In the genomic region with DNA sequence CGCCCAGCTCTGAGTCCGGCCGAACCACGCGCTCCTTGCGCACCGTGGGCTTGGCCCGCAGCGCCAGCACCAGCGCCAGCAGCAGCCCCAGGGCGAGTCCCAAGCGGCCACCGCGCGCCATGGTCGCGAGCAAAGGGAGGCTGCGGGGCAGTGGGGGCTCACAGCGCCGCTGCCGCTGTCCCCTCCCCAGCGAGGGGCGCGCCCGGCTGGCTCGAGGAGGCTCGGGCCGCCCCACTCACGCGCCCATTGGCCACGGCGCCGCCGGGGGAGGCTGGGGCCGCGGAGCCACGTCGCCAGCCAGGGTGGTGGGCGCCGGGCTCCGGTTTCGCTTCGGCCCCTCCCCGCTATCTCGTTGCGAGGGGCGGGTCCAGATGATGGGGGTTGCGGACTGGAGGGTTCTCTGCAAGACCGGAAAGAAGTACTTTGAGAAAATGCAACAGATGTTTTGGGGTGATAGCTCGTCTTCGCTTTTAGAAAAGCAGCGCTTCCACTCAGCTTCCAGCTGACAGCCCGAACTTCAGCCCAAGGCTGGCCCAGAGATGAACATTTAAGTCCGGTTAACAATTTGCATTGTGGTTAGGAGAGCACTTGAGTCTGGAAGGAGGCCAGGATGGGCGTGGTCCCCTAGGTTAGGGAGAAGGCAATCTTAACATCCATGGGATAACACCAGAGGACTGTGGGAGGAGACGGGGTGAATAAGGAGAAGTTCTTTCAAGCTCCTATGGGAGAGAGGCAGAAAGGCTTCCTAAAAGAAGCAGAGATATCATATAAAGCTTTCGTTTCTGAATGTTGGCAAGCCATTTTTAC, we compare ENCODE assay signal across 8 mouse cellular contexts. TPM values are rescaled to one million over a fixed set of nuclear protein-coding genes. Genes with fewer than 3 reads are reported as not detected.
DNase-seq lines count a peak whose midpoint lies in the region; ATAC-seq and TF ChIP-seq lines count a peak whose summit lies in the region.

Gene Rcn1 (minus strand): TSS at position 235 of the 807 bp plus-strand sequence.

- H3K27me3 ChIP-seq in MEL (ENCODE audit: control insufficient read depth in 1 of 2, insufficient read depth in 2 of 2, low read length in 2 of 2) = no peaks in the 10 kb centered on the region; a peak in 1 of 4 replicates
- no peaks in the 10 kb centered on the region for H3K27me3 ChIP-seq in cerebellum, adult 2 months (ENCODE audit: control insufficient read depth, insufficient read depth, low read length)
- H3K27me3 ChIP-seq in forebrain, postnatal 0 days (ENCODE audit: insufficient read depth, low read length) = no peaks in the 10 kb centered on the region
- no peaks in the 10 kb centered on the region for H3K27me3 ChIP-seq in lung, postnatal 0 days (replicated peaks; ENCODE audit: insufficient read depth, low read length)

- no peaks in the 10 kb centered on the region for H3K9me3 ChIP-seq in MEL (replicated peaks; ENCODE audit: insufficient read depth, low read length)
- no peaks in the 10 kb centered on the region for H3K9me3 ChIP-seq in forebrain, postnatal 0 days (ENCODE audit: low read length)
- no peaks in the 10 kb centered on the region for H3K9me3 ChIP-seq in lung, postnatal 0 days (ENCODE audit: low read length)

- H3K79me2 ChIP-seq in MEL (ENCODE audit: control insufficient read depth, insufficient read depth, low read length, poor library complexity) = peaks cover 28% of the 10 kb centered on the region

- peaks cover 3 to 24% of the 10 kb centered on the region in 2 experiments; a peak in 3 of 4 replicates for H3K4me1 ChIP-seq in MEL (ENCODE audit: control insufficient read depth in 1 of 2, insufficient read depth in 2 of 2, low read length in 2 of 2)
- H3K4me1 ChIP-seq in cerebellum, adult 2 months (ENCODE audit: control insufficient read depth, insufficient read depth, low read length) = no peaks in the 10 kb centered on the region
- H3K4me1 ChIP-seq in forebrain, postnatal 0 days (ENCODE audit: insufficient read depth) = no peaks in the 10 kb centered on the region
- peaks cover 5% of the 10 kb centered on the region; the same call in 1 of the 2 replicates for H3K4me1 ChIP-seq in lung, postnatal 0 days (ENCODE audit: insufficient read depth, low read depth, low read length)

- H3K9ac ChIP-seq in MEL (ENCODE audit: control insufficient read depth, low read depth, low read length, poor library complexity, severe bottlenecking) = peak within 1 kb of the TSS; percentile 81
- H3K9ac ChIP-seq in forebrain, postnatal 0 days = peak within 1 kb of the TSS; percentile 73
- H3K9ac ChIP-seq in lung, postnatal 0 days (replicated peaks; ENCODE audit: low read depth) = peak within 1 kb of the TSS; percentile 69

- ATAC-seq in forebrain, postnatal 0 days = peak; percentile 92
- peak; percentile 92 for ATAC-seq in lung, postnatal 0 days

- intact Hi-C loops in heart, postnatal 36 days (cut with DNase I) = loop anchor here (1.0 to 10.0 kb wide), 2 partner anchors 29 to 584 kb away; partner anchors contain the start of gene Qser1

- H3K27ac ChIP-seq in MEL (ENCODE audit: control insufficient read depth, low read depth, low read length) = peak within 1 kb of the TSS; percentile 91
- no peak within 1 kb of the TSS for H3K27ac ChIP-seq in cerebellum, adult 2 months (ENCODE audit: insufficient read depth, low read length)
- peak within 1 kb of the TSS; percentile 60 for H3K27ac ChIP-seq in forebrain, postnatal 0 days (ENCODE audit: low read depth, low read length)
- H3K27ac ChIP-seq in layer of hippocampus, adult 2 months = peak within 1 kb of the TSS; percentile 73
- H3K27ac ChIP-seq in lung, postnatal 0 days (ENCODE audit: low read length) = peak within 1 kb of the TSS; percentile 84

- H3K4me3 ChIP-seq in MEL (ENCODE audit: control insufficient read depth in 1 of 2, insufficient read depth in 1 of 2, low read depth in 2 of 2, low read length in 2 of 2) = peak within 1 kb of the TSS; percentile 71 to 78
- peak within 1 kb of the TSS; percentile 54 for H3K4me3 ChIP-seq in cerebellum, adult 2 months (replicated peaks; ENCODE audit: insufficient read depth, low read depth, low read length)
- H3K4me3 ChIP-seq in forebrain, postnatal 0 days (ENCODE audit: low read depth, low read length) = peak within 1 kb of the TSS; percentile 68
- peak within 1 kb of the TSS; percentile 80 for H3K4me3 ChIP-seq in layer of hippocampus, adult 2 months
- peak within 1 kb of the TSS; percentile 85 for H3K4me3 ChIP-seq in lung, postnatal 0 days (ENCODE audit: low read depth, low read length)

- peak; percentile 96 for DNase-seq in MEL (ENCODE audit: low read depth, low spot score)
- peak; percentile 27 to 41 for DNase-seq in cerebellum, adult 2 months
- DNase-seq in forebrain, postnatal 0 days = peak; percentile 67
- peak; percentile 79 for DNase-seq in heart, postnatal 36 days
- DNase-seq in layer of hippocampus, adult 2 months (ENCODE audit: low spot score in 2 of 2) = peak; percentile 19 to 39
- peak; percentile 89 for DNase-seq in lung, postnatal 0 days (ENCODE audit: low spot score)
- DNase-seq in ovary, postnatal 14 days (ENCODE audit: low spot score) = peak; percentile 74
- DNase-seq in thymus, postnatal 25 days = peak; percentile 74

- under 1% methylated on average over 57 of the region's 57 CpGs for WGBS in cerebellum, adult 2 months
- WGBS in forebrain, postnatal 0 days = under 1% methylated on average over 55 of the region's 57 CpGs
- WGBS in lung, postnatal 0 days = under 1% methylated on average over 56 of the region's 57 CpGs

- peaks cover 1 to 14% of the 10 kb centered on the region in 2 experiments; a peak in 3 of 4 replicates for H3K36me3 ChIP-seq in MEL (ENCODE audit: control insufficient read depth in 1 of 2, insufficient read depth in 2 of 2, low read length in 2 of 2)
- H3K36me3 ChIP-seq in forebrain, postnatal 0 days (ENCODE audit: insufficient read depth) = no peaks in the 10 kb centered on the region
- H3K36me3 ChIP-seq in lung, postnatal 0 days (ENCODE audit: insufficient read depth, low read length) = no peaks in the 10 kb centered on the region

- TF ChIP-seq POLR2A in MEL (IDR thresholded peaks at IDR 0.05; ENCODE audit: control insufficient read depth in 1 of 2, insufficient read depth in 1 of 2, low read depth in 1 of 2, low read length in 2 of 2, poor library complexity in 1 of 2) = peak; percentile 51 to 67; a peak in 2 of 4 replicates
- TF ChIP-seq POLR2A in cerebellum, adult 2 months (IDR thresholded peaks at IDR 0.05; ENCODE audit: borderline replicate concordance, insufficient read depth, low read length) = no peak

- TF ChIP-seq RAD21 in MEL (IDR thresholded peaks at IDR 0.05; ENCODE audit: low read depth, low read length) = no peak

- peak within 1 kb of the TSS; percentile 99 for H3K4me2 ChIP-seq in forebrain, postnatal 0 days (ENCODE audit: low read depth)
- H3K4me2 ChIP-seq in lung, postnatal 0 days (replicated peaks; ENCODE audit: low read depth, low read length) = peak within 1 kb of the TSS; percentile 83

- TF ChIP-seq EP300 in MEL (IDR thresholded peaks at IDR 0.05; ENCODE audit: low read depth in 1 of 2, low read length in 2 of 2) = peak; percentile 72 to 80
- peak; percentile 47; the same call in 1 of the 2 replicates for TF ChIP-seq EP300 in lung, postnatal 0 days (IDR thresholded peaks at IDR 0.05)

- TF ChIP-seq CTCF in MEL (IDR thresholded peaks at IDR 0.05 in 2 of 3, conservative IDR thresholded peaks at IDR 0.05 in 1 of 3; ENCODE audit: control insufficient read depth in 1 of 3, insufficient read depth in 1 of 3, low read depth in 2 of 3, low read length in 3 of 3, poor library complexity in 1 of 3, severe bottlenecking in 1 of 3) = no peak
- no peak for TF ChIP-seq CTCF in cerebellum, adult 2 months (IDR thresholded peaks at IDR 0.05; ENCODE audit: borderline replicate concordance, insufficient read depth, low read depth, low read length)
- no peak for TF ChIP-seq CTCF in forebrain, postnatal 0 days (IDR thresholded peaks at IDR 0.05; ENCODE audit: low read depth)
- TF ChIP-seq CTCF in layer of hippocampus, adult 2 months (conservative IDR thresholded peaks at IDR 0.05) = peak; percentile 12; the same call in 1 of the 2 replicates
- TF ChIP-seq CTCF in lung, postnatal 0 days (IDR thresholded peaks at IDR 0.05) = peak; percentile 18; the same call in 1 of the 2 replicates

TF ChIP-seq in MEL, 35 proteins besides CTCF, POLR2A, EP300 and RAD21 (continues in another document):
- TF ChIP-seq ZMIZ1 (IDR thresholded peaks at IDR 0.05; ENCODE audit: low read depth, low read length) (0 out of 2 replicates have a peak, but pooled peaks have one; percentile 62), TAL1 (IDR thresholded peaks at IDR 0.05; ENCODE audit: low read length) (peak; percentile 84), POLR2AphosphoS2 (IDR thresholded peaks at IDR 0.05; ENCODE audit: low read length) (0 out of 2 replicates have a peak, but pooled peaks have one; percentile 35), TCF12 (IDR thresholded peaks at IDR 0.05; ENCODE audit: low read depth, low read length) (peak; percentile 81), TBP (IDR thresholded peaks at IDR 0.05; ENCODE audit: low read depth, low read length) (no peak), SMC3 (IDR thresholded peaks at IDR 0.05; ENCODE audit: low read depth, low read length) (no peak), HCFC1 (IDR thresholded peaks at IDR 0.05; ENCODE audit: low read depth, low read length) (peak; percentile 57; the same call in 1 of the 2 replicates), RCOR1 (IDR thresholded peaks at IDR 0.05; ENCODE audit: low read depth, low read length) (peak; percentile 43), USF1 (IDR thresholded peaks at IDR 0.05; ENCODE audit: low read depth, low read length) (no peak), MXI1 (IDR thresholded peaks at IDR 0.05; ENCODE audit: low read depth, low read length) (peak; percentile 70; the same call in 1 of the 2 replicates), MAZ (IDR thresholded peaks at IDR 0.05; ENCODE audit: low read depth, low read length) (peak; percentile 79), ETS1 (IDR thresholded peaks at IDR 0.05; ENCODE audit: low read depth, low read length) (peak; percentile 96), MYB (IDR thresholded peaks at IDR 0.05; ENCODE audit: low read depth, low read length) (no peak), SIN3A (IDR thresholded peaks at IDR 0.05; ENCODE audit: low read length) (peak; percentile 79), NELFE (IDR thresholded peaks at IDR 0.05; ENCODE audit: low read depth, low read length) (peak; percentile 70), MAX (IDR thresholded peaks at IDR 0.05; ENCODE audit: low read length) (peak; percentile 27; the same call in 1 of the 2 replicates)

RNA-seq across cellular contexts. Expression of gene Rcn1, which starts in this region (rescaled TPM):
- 43.2 and 45.7 TPM in 2 replicates for total RNA-seq in MEL (2012; rRNA removed)
- 10 to 100 TPM in 1 of 2 experiments, not detected in 1; 51.0 TPM for polyA plus RNA-seq in MEL (2012; ENCODE audit: insufficient read depth in 1 of 2, insufficient read length in 2 of 2, low read depth in 1 of 2, low replicate concordance in 2 of 2, missing spikeins in 1 of 2)
- 6.7 and 7.4 TPM in 2 replicates for polyA plus RNA-seq in cerebellum, adult 2 months (2012; rRNA removed)
- total RNA-seq in forebrain, postnatal 0 days (2014; rRNA removed) = 37.7 and 41.4 TPM in 2 replicates
- 42.5 and 55.1 TPM in 2 replicates for polyA plus RNA-seq in forebrain, postnatal 0 days (2015; fragmentation: Nextera tagmentation; extraction: Ambion mirVana)
- total RNA-seq in heart, postnatal 36 days (2021) = 10 to 100 TPM; 21.5 to 23.6 TPM
- total RNA-seq in layer of hippocampus, adult 2 months (2021) = 10 to 100 TPM; 14.7 to 18.5 TPM
- polyA plus RNA-seq in lung, postnatal 0 days (2015; fragmentation: Nextera tagmentation; extraction: Ambion mirVana) = 60.1 and 62.4 TPM in 2 replicates

Comparison
In these comparisons a context has a peak if more than half of its experiments do, and no peak if none do; other contexts are left out.
1. DNase-seq: peak in every context shown above with its lines; median percentile 96 in MEL; 89 in lung, postnatal 0 days; 79 in heart, postnatal 36 days; 74 in ovary, postnatal 14 days; 74 in thymus, postnatal 25 days; 67 in forebrain, postnatal 0 days; 34 in cerebellum, adult 2 months; 29 in layer of hippocampus, adult 2 months.
2. CTCF ChIP-seq: peak in layer of hippocampus, adult 2 months (single experiment) and lung, postnatal 0 days (single experiment); none in MEL (0 of 3), cerebellum, adult 2 months (single experiment) and forebrain, postnatal 0 days (single experiment).
3. Peak in every context shown above with its lines, with median percentiles within 50 percentile points of each other: H3K4me3 ChIP-seq and H3K9ac ChIP-seq.